Mouse (Mus musculus) adipose tissue, adult 10 weeks (tissue): ENCODE measurements around the gene Arl6. TPM values are rescaled to one million over a fixed set of nuclear protein-coding genes. Genes with fewer than 3 reads are reported as not detected.

Experiments used
- polyA plus RNA-seq: library from polyadenylated mRNA; stranded (reverse); fragments of 350-450 nt; fragmentation: Illumina TruSeq; extraction: RNeasy Lipid Tissue Mini Kit (QIAGEN cat#74804); gene quantifications from one replicate; pipeline ENCODE4 v1.2.3, GENCODE M21; 2014; ENCODE audit warnings: low read depth, low replicate concordance

Gene Arl6
- polyA plus RNA-seq: 22.5 TPM

DNA sequence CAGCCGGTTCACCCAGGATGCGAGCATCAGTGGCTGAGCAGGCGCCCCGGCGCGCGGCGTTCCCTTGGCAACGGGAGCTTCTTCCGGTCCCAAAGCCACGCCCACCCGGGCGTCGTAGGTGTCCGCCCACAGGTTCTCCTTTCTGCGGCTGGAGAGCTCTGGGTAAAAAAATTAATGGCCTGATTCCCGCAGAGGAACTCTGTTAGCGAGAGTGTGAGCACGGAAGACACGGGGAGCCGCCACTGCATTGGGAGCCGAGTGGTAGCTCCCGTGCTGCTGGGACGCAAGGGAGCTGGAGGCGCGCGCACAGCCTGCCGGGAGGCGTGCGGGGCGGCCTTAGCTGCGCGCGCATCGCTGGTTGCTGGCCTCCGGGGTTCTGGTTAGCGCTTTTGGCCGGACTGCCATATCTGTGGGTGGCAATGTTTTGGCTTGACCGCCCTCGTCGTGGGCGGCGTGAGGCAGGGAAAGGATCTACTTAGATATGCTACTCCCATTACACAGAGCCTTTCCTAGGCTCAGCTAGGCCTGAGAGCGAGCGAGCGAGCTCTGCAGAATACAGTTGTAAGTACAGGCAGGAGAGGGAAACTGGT lies at the start of gene Arl6:
Gene Arl6 (minus strand): TSS at position 290 of the 590 bp plus-strand sequence.

DNA sequence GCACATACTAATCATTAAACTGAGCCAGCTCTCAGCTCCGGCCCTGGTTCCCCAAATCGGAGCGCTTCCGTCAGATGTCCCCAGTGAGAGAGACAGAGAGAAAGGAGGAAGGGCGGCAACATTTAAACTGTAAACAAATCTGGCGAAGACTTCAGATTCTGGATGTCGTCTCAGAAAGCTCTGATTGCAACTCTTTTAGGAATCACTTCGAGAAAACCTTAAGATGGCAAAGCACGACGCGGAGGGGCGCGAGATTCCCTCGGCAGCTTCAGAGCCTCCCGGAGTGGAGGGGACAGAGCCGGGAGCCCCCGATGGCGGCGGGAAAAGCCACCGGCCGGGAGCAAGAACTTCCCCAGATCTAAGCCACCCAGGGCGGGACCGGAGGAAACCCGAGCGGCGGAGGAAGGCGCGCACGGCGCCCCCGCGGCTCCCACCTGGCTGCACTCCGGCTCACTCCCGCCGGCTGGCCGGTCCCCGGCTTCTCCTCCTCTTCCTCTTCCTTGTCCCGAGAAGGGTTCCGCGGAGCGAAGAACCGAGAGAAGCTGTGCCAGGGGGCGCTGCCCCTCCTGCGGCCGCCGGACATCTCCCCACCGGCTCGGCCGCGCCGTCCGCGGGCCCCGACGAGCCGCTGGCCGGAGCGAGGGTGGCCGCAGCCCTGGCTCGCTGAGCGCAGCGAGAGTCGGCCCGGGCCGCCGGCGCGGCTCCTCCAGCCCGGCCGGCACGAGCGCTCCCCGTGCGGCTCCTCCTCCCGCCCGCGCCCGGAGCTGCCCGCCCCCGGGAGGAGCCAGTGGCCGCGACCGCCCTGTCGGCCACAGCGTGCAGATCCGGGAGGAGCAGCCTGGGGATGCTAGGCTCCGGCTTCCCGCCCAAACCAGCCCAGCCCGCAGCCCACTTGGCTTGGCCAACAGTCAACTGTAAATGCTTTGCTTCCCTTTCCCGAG lies 38.6 kb downstream of the Arl6 start, which contains the start of gene Crybg3:
Gene Crybg3 (minus strand): TSS at position 669 of the 941 bp plus-strand sequence.

Other genes with a start within 250 kb of the Arl6 start
- gene Gabrr3, start 232.1 kb downstream of the Arl6 start, polyA plus RNA-seq: not detected
- gene Riox2, start 167.6 kb downstream of the Arl6 start, polyA plus RNA-seq: 16.7 TPM
- gene Crybg3, start 38.4 kb downstream of the Arl6 start, polyA plus RNA-seq: 10.2 TPM